Mouse (Mus musculus) frontal cortex, postnatal 10 days (tissue): ENCODE results near the gene Padi3.

Experiments
- DNase-seq, 2 experiments: peaks; one replicate each; pipeline ENCODE4 v3.0.0; 2022; ENCODE audit warnings: low spot score in 2 of 2, mixed read lengths in 1 of 2

The Padi3 gene

DNA sequence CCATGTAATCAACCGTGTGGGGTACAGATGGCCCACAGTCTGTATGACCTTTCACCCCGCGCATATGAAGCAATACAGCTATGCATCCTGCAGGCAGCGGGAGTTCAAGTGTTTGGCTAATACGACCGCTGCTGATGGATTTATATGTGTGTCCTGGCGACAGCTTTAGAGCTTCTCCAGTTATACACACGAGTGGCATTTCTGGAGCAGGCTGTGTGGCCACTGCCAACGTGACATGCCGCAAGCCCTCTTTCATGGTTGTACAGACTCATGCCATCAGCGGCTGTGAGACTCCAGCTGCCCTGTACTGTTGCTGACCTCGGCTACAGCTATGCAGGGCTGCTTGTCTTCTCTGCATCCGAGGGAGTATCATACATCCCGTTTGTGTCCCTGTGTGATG, 29.9 kb downstream of the Padi3 start:
- no peak for DNase-seq

DNA sequence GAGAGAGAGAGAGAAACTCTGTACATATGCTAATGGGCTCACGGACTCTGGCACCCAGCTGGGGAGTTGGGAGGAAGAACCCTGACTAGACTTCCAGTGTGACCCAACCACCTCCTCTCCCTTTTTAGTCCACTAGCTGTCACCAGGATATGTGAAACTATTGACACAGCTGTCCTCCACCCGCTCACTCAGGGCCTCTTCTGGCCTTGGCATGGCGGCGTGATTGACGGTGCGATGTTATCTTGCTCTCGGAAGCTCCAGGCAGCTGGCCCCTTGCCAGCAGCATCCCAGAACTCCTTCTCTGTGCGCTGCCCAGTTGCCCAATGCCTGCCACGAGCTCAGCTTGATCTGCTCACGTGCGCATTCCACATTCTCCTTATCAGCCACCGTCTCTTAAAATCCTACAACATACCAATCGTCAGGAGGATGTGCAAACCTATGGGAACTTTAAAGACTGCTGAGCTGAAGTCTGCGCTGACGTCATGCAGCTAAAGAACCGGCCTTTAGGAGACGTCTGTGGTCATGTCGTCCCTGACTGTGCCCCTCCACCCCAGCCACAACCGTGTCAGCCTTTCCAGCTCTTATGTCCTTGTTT, 30.5 kb downstream of the Padi3 start:
- DNase-seq: no peak

DNA sequence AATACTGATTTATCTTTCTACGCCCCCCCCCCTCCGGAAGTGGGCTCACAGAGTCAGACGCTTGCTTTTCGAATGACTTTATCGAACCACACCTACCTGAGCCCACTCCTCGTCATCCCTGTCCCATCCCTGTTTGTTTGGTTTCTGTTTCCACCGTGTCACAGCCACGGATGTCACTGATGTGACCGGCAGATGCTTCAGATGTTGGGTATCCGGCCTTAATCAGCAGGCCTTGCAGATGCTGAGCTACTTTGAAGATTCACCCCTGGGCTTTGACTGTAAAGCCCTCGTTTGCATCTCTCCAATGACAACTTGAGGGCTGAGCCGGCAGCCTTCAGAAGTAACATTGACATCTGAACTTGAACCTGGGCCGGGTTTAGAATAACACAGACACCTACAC, 33.8 kb downstream of the Padi3 start:
- DNase-seq: no peak

DNA sequence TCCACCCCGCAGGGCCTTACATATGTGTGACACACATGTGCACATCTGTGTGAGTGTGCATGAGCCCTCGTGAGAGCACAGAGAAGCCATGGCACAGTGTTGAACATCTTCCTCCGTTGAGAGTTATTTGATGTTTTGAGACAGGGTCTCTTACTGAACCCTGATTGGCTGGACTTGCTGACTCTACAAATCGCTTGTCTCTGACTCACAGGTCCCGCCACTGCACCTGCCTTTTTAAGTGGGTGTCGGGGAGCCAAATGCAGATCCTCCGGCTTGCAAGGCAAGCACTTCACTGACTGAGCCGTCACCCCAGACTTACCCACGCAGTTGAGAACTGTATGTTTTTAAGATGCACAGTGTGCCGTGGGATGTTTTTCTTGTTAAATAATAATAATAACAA, 34.6 kb downstream of the Padi3 start:
- no peak for DNase-seq

DNA sequence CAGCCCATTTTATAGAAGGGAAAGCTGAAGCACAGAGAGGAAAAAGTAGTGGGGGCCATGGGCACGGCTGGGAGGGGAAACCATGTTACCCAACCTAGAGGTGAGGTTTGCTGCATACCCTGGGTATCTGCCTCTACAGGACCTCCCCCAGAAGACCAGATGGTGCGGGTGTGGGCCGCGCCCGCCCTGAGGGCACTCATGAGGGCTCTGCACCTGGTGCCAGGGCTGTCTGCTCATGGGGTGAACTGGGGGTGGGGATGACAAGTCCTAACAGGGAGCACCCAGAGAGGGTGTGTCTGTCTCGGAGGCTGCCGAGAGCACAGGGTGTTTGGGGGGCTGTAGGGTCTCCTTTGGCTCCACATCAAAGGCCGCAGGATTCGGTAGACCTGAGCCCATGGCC, 35.6 kb downstream of the Padi3 start:
- DNase-seq: no peak

DNA sequence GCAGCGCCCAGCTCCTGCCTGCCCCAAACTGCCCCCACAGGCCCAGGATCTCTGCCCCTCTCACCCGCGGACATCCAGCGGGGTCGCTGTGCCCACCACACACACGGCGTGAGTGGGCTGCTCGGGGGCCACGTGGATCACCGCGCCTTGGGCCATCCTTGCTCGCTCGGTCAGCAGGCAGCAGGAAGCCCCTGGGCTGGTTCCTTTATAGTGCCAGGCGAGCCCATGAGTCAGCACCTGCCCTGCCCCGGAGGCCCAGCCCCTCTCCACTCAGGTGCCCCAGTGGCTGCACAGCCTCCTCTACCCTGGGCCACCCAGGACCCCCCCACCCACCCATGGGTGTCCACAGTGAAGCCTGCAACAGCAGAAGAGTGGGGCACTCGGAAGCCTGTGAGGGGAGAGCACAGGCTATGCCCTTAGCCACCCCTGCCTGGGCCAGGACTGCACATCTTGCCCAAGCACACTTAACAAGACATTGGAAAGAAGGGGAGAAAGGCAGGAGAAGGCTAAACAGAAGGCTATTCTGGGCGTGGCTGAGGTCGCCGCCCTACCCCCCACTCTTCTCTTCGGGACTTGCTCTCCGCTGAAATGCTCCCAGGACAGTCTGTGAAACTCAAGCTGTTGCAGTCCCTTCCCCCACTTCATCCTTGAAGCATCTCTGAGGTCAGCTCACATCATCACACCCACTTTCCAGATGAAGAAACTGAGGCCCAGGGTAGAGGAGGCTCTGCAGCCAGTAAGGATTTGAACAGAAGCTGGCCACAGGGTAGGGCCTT, 36.2 kb downstream of the Padi3 start, which contains the start of gene Padi4:
Gene Padi4, minus strand, starts transcription at position 212 of the 776 bp plus-strand sequence.
- no peak for DNase-seq

DNA sequence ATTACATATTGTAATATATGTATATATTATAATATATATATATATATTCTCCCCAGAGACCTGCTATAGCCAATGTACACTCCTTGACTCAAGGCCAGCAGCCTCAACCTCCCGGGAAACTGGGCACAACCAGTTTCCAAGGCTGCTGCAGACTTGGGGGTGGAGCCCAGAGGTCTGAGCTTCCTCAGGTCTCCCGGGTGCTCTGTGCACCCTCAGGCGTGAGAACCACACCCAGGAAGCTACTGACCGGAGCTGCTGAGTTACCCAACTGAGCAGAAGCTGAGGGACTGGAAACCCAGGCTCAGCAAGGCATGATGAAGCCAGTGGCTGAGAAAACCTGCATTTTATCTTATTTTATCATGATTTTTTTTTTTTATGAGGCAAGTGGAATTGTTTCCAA, 39.4 kb downstream of the Padi3 start:
- DNase-seq: no peak

DNA sequence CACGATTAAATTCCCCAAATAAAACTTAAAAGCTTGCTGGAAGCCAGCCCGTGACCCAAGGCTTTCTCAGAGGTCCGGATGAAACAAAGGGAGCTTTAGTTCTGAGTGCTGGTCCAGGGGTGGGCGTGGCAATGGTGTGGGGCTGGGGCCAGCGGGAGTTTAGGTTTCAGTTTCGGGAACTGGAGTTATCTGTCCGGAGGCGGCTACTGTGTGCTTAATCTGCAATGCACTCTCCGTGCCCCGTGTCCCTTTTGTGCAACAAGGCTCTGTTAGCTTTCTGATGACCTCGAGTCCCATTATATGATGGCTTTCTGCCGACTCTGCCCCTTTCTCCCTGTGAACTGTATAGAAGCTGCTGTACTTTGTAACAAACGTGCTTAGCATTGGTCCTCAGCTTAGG, 40.0 kb downstream of the Padi3 start:
- no peak for DNase-seq

DNA sequence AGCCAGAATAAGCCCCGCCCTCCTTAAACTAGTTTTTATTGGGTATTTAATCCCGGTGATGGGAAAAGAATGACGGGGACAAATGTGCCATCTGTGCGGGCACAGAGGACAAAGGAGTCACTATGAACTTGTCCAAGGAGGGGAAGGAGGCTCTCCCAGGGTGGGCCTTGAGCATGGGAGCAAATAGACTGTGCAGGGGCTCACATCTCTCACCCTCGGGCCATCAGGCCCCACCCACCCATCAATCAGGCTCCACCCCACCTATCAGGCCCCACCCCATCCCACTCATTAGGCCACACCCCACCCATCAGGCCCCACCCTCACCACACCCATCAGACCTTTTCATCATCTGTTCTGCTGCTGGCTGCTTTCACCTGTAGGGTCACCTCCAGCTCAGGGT, 41.5 kb downstream of the Padi3 start:
- DNase-seq: no peak

DNA sequence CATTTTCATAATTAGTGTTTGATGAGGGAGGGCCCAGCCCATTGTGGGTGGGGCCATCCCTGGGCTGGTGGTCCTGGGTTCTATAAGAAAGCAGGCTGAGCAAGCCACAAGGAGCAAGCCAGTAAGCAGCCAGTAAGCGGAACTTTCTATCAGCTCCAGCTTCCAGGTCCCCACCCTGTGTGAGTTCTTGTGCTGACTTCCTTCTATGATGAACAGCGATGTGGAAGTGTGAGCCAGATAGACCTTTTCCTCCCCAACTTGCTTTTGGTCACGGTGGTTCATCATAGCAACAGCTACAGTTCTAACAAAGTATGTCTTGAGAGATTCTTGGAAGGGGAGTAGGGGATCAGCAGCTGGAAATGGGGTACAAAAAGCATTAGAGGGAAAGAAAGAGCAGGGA, 44.5 kb downstream of the Padi3 start:
- no peak for DNase-seq

DNA sequence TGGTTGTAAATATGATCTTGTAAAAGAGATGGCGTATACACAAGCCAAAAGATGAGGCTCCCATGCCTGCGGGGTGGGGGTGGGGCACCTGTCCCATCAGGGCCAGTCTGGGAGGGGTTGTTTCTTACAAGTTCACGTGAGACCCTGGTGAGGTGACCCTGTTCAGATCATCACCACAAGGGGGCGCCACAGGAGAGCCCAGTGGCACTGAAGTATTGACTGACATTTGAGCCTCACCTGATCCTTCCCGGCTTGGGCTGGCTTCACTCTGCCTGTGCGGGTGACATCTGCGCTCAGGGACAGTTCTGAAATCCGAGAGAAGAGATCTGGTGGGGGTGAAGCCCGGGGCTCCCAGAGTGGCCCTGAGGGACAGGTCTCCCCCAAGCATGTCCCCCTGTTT, 47.3 kb downstream of the Padi3 start:
- DNase-seq: no peak

DNA sequence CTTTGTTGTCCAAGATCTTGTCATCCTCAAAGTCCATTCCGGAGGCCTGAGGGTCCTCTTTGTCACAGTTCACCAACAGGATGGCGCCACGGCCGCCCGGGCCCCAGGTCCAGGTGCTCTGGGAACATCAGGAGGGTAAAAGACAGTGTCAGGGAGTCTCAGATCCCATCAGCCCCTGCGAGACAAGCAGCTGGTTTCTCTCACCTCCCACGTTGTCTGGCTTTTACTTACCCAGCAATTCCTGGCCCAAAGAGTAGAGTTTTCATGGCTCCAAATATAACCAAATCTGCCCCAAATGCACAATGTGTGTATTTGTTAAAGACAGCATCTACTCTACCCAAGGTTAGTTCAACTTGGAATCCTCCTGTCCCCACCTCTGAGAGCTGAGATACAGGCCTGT, 48.8 kb downstream of the Padi3 start:
- no peak for DNase-seq

DNA sequence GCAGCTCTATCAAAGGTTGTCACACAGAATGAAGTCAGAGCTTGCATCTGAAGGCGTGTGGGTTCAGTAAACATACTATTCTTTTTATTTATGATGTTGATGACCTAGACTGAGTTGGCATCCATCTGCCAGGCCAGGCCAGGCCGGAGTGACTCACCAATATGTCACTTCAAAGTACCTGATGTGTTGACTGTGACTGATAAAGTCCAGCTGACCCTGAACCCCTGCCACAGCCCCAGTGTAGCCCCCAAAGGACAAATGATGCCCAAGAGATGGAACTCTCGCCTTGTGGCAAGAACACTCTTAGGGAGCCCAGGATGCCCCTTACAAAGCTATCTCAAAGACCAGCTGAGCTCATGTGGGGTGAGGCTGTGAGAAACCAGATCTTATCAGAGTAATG, 54.6 kb downstream of the Padi3 start:
- DNase-seq: no peak

DNA sequence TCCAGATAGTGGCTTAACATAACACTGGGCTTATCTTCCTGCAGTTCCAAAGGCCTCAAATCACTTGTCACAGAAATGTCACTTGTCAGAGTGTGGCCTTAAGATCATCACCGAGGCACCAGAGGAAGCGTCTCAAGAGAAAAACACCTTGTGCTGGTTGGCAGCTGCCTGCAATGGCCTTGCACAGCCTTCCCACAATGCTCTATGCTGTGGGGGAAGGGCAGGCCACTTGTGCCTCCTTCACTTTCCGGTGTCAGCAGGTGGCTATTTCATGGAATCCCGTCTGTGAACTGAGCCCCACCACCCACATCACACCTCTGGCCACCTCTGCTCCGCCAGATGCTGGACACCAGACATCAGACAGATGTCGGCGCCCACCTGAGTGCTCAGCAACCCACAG, 57.1 kb downstream of the Padi3 start:
- DNase-seq: no peak

DNA sequence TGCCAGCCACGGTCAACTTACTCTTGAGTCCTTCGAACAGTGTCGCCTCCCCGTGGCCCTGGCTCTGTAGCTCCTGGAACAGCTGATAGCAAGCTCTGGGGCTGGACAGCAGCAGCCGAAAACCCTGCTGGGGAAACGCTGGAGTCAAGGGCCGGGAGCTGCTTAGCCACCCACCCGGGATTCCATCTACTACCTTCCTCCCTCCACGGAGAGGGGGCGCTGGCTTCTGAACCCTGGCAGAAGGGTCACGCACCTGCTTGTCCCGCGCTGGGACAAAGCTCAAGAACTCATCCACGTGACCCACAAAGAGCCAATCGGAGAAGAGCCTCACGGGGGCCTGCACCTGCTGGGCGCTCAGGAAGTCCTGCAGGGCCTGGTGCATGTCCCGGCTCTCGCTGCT, 60.1 kb downstream of the Padi3 start:
- no peak for DNase-seq

DNA sequence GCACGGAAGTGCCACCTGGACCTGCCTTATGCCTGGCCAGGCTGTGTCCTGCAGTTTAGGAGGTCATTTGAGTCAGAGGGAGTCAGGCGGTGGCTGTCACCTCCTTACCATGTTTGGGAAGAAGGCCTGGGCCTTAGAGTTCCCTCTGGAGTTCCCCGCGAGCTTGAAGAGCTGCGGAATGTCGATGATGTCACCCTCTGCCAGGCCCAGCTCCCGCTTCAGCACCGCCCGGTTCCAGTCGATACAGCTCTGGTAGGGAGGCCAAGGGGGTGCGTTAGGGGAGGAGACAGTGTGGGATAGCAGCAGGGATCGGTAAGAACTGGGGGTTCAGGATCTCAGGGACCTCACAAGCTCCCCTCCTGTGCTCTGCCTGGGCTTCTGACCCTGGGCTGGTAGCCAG, 62.5 kb downstream of the Padi3 start:
- DNase-seq: no peak

DNA sequence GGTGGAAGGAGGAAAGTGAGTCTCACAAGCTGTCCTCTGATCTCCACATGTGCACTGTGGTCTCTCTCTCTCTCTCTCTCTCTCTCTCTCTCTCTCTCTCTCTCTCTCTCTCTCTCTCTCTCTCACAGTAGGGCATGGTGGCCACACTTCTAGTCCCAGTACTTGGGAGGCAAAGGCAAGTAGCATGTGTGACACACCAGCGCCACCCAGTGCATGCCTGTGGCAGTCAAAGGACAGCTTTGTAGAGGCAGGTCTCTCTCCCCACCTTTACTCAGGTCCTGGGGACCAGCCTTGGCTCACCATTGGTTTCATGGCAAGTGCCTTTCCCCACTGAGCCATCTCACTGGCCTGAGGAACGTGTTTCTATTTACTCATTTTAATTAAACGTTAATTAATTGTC, 65.8 kb downstream of the Padi3 start:
- DNase-seq: peak in 1 of 2 experiments; percentile 36

DNA sequence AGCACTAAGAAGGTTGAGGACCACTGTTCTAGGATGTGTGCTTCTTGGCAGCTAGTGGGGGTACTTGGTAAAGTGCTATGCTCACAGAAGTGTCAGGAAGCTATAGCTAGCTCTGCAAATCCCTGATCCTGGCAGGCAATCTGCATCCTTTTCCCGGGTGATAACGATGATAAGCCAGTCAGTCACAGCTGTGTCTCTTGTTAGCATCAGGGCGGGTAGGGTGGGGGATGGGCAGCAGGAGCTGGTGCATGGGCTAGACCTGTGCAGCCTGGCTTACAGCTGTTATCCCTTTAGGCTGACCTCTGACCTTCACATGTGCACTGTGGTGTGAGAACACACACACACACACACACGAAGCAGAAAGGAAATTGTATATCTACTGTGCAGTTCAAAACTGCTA, 67.4 kb downstream of the Padi3 start:
- no peak for DNase-seq

DNA sequence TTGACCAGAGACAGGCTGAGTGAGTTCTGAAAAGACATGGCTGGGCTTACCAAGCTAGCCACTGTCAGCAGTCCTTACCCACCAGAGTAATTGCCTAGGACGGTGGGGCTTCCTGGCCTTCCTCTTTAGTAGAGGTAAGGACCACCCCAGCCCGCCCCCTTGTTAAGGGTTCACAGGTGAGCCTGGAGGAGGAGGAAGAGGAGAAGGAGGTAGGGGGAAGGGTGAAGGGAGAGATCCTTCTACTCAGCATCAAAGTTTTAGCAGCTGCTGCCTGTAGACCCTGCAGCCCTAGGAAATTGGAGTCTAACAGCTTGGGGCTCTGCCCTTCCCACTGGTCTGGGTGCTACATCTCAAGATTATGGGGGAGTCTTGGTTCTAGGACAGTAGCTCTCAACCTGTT, 67.9 kb downstream of the Padi3 start, which contains the start of gene Padi6:
Gene Padi6, minus strand, starts transcription at position 101 of the 400 bp plus-strand sequence.
- DNase-seq: no peak

DNA sequence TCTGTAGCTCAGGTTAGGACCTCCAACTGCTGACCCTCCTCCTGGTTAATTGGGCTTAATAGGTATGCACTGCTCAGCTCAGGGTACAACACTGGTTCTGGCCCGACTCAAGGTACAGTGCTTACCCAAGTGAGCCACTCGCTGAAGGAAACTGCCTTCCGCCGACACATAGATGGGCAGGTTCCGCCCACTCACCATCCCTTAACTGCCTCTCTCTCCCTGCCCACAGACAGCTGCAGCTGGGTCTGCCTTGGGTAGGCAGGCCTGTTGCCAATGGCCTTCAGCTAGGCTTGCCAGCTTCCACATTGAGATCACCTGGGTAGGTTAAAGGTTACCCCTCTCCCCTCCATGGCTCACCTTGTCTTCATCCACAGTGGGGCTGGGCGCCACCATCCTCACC, 69.0 kb downstream of the Padi3 start:
- DNase-seq: no peak

DNA sequence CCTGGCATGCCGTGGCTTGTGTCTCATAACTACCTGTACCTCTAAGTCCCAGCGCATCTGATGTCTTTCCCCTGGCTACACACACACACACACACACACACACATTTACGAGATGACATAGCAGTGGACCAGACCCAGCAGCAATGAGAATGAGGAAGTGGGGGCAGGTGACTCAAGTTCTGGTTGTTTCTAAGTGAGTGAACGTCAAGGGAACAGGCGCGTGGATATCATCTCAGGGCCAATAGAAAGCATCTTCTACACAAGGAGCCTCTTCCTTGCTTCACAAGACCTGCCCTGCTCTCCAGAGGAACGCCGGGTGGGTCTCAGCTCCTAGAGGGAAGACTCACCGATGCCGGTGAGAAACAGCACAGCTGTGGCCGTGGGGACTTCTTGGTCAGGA, 69.8 kb downstream of the Padi3 start:
- DNase-seq: no peak
